Mouse (Mus musculus) ovary, postnatal 10 days (tissue): Measurements from ENCODE around the gene Trp53tg5.

Source experiments
- DNase-seq: peaks from one replicate; pipeline ENCODE4 v3.0.0; 2022; ENCODE audit warnings: low spot score

Gene Trp53tg5

GRCm38 (mm10) chr2:164449341-164450042, 24.0 kb downstream of the Trp53tg5 start:
- no peak for DNase-seq

DNA sequence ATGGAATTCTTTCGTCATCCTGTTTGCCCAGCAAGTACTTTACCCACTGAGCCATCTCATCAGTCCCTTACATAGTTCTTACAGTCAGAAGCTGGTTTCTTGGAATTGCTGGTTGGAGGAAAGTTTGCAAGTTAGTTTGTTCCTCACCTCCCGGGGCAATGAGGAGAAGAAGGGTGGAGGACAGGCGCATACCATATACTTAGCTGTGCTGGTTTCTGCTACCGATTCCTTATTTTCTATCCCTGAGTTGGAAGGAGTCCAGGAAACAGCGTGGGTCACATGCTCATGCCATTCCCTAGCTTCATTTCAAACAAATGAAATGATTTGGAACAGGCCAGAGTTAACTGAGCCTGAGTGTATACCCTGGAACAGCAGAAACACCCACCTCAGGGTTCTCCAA, 24.6 kb downstream of the Trp53tg5 start:
- no peak for DNase-seq

DNA sequence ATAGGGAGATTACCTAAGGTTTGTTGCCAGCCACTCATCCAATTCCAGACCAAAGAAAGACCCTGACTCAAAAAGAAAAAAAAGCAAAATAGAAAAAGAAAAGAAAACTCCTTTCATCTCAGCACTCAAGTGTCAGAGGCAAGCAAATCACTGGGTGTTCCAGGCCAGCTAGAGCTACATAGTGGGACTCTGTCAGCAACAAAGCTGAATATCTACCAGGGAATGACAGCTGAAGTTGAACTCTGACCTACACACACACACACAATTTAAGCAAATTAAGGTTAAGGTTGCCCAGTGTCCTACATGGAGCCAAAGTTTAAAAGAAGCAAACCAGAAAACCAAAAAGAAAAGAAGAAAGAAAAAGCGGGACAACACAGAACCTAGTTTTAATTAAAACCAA, 25.4 kb downstream of the Trp53tg5 start:
- no peak for DNase-seq

GRCm38 (mm10) chr2:164446086-164446469, 27.4 kb downstream of the Trp53tg5 start:
- DNase-seq = no peak

GRCm38 (mm10) chr2:164445399-164446085, 28.0 kb downstream of the Trp53tg5 start:
- no peak for DNase-seq

GRCm38 (mm10) chr2:164444701-164445100, 28.8 kb downstream of the Trp53tg5 start:
- no peak for DNase-seq

- no peak for DNase-seq
These were observed 30.0 kb downstream of the Trp53tg5 start, which contains the start of gene Sdc4 for GRCm38 (mm10) chr2:164443460-164444000. Gene Sdc4, minus strand, starts transcription at chr2:164443887.

- DNase-seq = peak; percentile 84
These were observed 30.5 kb downstream of the Trp53tg5 start for GRCm38 (mm10) chr2:164443051-164443437.

DNA sequence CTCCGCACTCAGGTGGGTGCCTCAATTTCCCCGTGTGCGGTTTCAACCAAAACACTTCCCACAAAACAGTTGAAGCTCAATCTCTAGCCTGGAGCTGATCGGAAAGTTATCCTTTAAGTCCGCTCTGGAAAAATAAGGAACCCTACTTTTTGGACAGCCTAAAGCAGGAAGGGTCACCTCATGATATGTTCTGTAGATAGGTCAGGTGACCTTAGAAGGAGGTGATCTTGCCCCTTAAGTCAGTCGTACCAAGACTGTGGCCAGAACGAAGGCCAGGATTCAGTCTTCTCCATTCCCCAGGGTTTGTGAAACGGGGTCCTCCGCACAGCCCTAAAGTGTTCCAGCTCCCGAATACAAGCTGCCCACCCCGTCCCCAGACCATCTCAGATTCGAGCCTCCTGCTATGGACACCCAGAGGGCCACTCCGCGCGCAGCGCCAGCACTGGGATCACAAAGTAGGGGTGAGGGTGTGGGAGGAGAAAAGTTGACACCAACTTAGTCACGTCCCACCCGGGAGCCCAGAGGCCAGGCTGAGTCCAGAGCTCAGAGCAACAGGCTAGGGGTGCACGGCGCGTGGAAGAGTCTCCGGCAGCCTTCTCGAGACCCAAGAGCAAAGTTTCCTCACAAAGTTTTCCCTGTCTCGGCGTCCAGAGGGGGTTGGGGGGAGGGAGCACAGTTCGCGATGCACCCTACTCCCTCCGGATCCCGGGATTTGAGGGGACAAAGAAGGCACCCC, 31.0 kb downstream of the Trp53tg5 start:
- DNase-seq = no peak

DNA sequence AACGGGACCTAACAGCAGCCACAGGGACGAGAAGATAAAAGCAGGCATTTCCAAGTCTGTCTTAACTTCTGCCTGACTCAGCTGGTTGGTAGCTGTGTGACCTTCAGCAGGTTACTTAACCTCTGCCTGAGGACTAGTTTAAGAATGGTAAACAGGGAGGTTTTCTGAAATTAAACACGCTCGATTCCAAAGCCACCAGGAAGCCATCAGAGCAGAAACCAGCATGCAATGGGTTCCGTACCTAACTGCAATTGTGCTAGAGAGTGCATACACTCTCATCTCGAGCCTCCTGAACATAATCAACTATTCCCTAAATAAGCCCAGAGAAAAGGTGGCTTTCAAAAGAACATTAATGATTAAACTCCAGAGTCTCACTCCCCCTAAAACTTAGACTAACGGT, 31.8 kb downstream of the Trp53tg5 start:
- no peak for DNase-seq

- DNase-seq = no peak
These were observed 32.4 kb downstream of the Trp53tg5 start for GRCm38 (mm10) chr2:164441155-164441554.

- no peak for DNase-seq
These were observed 33.2 kb downstream of the Trp53tg5 start for GRCm38 (mm10) chr2:164440314-164440713.

- DNase-seq = no peak
These were observed 34.5 kb downstream of the Trp53tg5 start for GRCm38 (mm10) chr2:164439001-164439421.

- no peak for DNase-seq
These were observed 35.3 kb downstream of the Trp53tg5 start for GRCm38 (mm10) chr2:164438257-164438656.

- no peak for DNase-seq
These were observed 35.8 kb downstream of the Trp53tg5 start for GRCm38 (mm10) chr2:164437710-164438109.

DNA sequence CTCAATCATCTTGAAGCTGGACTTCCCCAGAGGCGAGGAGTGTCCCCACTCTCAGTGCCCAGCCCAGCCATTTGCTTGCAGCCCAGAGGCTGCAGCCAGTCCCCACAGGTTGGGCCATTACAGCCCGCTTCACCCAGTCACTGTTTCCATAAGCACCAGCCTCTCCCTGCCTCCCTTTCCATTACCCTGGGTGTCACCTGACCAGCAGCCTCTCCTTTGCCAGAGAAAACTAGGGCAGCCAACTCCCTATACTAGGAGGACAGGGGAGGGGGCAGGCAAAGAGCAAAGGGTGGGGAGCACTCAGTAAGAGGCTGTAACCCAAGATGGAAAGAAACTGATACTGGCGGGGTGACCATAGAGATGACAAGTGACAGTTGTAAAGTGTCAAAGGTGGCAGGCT, 36.6 kb downstream of the Trp53tg5 start:
- DNase-seq = no peak

GRCm38 (mm10) chr2:164436215-164436913, 37.2 kb downstream of the Trp53tg5 start:
- no peak for DNase-seq

DNA sequence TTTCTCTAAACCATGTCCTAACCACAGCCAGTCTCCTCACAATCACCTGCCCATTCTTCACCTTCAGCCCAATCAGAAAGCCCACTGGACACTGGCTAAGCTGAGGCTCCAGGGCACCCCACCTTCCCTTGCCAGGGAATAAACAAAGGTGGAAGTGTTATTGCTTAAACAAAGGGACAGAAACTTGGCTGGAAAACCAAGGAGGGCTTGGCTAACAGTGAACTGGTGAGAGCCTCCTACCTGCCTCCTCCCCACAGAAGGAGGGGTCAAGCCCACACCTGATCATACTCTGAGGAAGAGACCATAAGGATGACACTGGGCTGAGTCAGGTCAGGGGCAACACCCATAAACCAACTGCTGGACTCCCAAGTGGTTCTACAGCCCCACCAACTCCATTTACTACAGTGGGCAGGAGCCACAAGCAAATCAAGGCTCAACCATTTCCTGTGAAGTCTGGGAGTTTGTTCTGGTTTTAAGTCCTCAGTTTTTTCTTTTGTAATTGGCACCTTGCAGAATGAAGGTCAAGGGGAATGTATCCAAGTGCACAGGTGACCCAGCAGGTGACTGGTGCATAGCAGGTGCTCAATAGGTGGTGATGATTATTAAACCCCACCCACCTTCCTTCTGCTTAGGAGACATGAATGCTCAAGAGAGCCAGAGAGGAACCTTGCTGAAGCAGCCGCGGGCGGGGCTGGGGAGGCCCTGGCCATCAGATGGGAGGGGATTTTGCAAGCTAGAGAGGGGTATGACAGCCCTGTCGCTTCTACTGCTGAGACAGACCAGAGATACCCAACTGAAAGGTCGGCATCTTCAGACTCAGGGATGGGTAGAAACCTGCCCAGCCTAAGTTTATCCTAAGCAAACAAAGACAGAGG, 38.1 kb downstream of the Trp53tg5 start:
- DNase-seq = no peak

DNA sequence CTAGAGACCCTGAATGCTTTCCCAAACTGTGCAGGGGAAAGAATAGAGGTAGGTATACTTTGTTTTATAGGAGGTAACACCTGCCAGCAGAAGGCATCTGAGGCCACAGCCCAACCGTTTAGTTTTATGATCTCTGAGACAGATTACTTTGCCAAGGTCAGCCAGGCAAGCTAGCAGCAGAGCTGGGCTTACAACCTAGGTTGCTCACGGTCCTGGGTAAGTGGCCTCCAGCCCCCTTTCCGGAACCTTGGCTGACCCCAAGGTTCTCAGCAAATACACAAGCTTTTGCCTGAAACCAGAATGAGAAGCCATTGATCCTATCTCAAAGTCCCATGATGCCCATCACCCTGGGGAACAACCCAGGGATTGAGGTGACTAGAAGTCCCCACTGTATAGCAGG, 38.8 kb downstream of the Trp53tg5 start:
- DNase-seq = no peak

GRCm38 (mm10) chr2:164433278-164433895, 40.1 kb downstream of the Trp53tg5 start:
- no peak for DNase-seq
